Mouse (Mus musculus): Measurements from ENCODE around the gene Emx1. TPM values are rescaled to one million over a fixed set of nuclear protein-coding genes. Genes with fewer than 3 reads are reported as not detected.

Emx1 gene
- polyA plus RNA-seq, 1 experiment from 2014 or later: not detected

DNA sequence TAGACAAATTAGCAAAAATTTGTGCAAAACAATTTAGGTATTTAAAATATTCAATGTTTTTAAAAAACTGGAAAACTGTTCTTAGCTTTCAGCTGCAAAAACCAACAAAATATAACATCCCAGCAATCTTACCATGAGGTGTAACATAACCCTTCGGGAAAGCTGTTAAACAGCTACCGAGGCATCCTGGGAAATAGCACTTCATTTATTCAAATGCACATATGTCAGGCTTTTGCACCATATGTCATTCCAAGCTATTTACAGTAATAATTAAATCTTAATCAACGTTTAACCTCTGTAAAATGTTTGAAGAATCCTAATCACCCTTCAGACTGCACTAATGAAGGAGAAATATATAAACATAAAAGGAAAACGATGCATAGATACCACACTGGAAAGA, 31.0 kb downstream of the Emx1 start:
- Histone ChIP-seq H3K4me2 (no peak overlapping the region), H3K27me3 (replicated peaks) (peaks cover 4% of the 10 kb centered on the region; the same call in 1 of the 2 replicates), H3K36me3 (no peaks in the 10 kb centered on the region), H3K4me1 (replicated peaks) (no peaks in the 10 kb centered on the region), H3K27ac (ENCODE audit: poor library complexity, severe bottlenecking) (no peak overlapping the region), H3K9me3 (replicated peaks) (no peaks in the 10 kb centered on the region), H3K4me3 (no peak overlapping the region), H3K9ac (no peak overlapping the region)
- ATAC-seq (ENCODE audit: insufficient number of reproducible peaks, low FRiP score): no peak
- 75% methylated on average over 4 of the region's 4 CpGs for WGBS

DNA sequence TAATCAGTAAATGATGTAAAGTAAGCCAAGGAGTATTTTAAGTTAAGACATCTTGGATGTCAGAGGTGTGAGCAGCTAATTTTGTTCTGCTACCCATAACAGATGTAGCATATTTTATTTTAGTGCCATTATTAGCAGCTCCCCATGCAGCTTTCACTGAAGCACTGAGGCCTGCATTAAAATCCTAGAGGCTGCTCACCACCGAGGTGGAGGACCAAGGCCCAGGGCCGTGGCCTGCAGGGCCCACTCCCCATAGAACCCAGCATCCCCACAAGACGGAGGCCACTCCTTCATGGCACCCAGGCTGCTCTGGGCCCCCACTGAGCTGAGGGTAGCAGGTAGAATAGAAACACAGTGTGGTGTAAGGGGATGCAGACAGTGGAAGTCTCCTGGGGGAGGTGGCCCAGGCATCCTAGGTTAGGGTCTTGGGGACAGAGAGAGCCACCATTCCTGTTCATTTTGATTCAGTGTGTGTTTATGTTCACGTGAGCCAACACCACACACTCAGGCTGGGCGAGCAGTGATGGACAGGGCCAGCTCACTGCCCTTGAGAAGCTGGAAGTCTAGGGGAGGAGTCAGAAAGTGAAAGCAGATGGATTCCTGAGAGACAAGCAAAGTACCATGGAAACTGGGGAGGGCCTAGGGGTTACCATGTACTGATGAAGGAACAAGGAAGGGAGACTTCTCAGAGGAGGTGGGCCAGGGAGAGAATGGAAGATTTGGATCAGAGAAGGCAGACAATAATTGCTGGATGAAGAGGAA, 31.6 kb downstream of the Emx1 start:
- no peak overlapping the region for H3K4me3 ChIP-seq
- H3K4me2 ChIP-seq: no peak overlapping the region
- no peak overlapping the region for H3K9ac ChIP-seq
- peaks cover 9% of the 10 kb centered on the region for H3K27me3 ChIP-seq (replicated peaks)
- WGBS: 60% methylated on average over 5 of the region's 5 CpGs
- ATAC-seq (ENCODE audit: insufficient number of reproducible peaks, low FRiP score): no peak
- no peaks in the 10 kb centered on the region for H3K9me3 ChIP-seq (replicated peaks)
- no peaks in the 10 kb centered on the region for H3K36me3 ChIP-seq
- H3K27ac ChIP-seq (ENCODE audit: poor library complexity, severe bottlenecking): no peak overlapping the region
- H3K4me1 ChIP-seq (replicated peaks): no peaks in the 10 kb centered on the region

DNA sequence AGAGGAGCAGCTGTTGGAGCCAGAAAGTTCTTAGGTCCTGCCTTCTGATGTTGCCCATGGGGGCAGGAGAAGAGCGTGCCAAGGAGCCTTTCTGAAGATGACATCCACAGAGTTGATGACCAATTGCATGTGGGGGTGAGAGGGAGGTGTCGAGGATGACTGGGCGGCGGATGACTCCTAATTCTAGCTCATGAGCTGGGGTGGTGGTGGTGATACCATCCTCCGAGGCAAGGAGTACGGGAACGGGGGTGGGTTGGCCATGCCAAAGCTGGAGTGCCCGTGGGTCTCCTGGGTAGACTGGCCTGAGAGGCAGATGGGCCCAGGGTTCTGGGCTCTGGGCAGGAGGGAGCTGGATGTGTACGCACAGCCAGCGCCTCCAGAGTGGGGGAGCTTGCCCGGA, 32.5 kb downstream of the Emx1 start:
- Histone ChIP-seq H3K36me3 (no peaks in the 10 kb centered on the region), H3K27ac (ENCODE audit: poor library complexity, severe bottlenecking) (no peak overlapping the region), H3K9me3 (replicated peaks) (no peaks in the 10 kb centered on the region), H3K4me1 (replicated peaks) (no peaks in the 10 kb centered on the region), H3K4me3 (no peak overlapping the region), H3K27me3 (replicated peaks) (peaks cover 11% of the 10 kb centered on the region), H3K4me2 (no peak overlapping the region), H3K9ac (no peak overlapping the region)
- no peak for ATAC-seq (ENCODE audit: insufficient number of reproducible peaks, low FRiP score)
- WGBS: 88% methylated on average over 11 of the region's 11 CpGs

DNA sequence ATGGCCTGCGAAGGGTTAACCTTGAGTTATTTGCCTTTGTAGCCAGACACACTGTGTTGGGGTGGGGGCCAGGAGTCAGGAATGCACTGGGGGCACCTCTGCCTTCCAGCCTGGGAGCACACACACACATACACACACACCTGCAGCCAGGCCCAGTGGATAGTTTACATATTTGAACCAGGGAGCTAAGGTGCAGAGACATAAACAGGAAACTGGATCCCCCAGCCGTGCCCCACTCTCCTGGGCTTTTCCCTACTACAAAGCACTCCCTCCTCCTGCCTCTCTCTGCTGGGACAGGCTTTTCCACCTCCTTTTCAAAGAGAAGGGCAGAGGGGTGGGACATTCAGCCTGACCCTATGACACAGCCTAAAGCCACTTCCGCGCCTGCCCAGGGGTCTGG, 33.7 kb downstream of the Emx1 start:
- Histone ChIP-seq H3K36me3 (no peaks in the 10 kb centered on the region), H3K9ac (no peak overlapping the region), H3K27me3 (replicated peaks) (peaks cover 10% of the 10 kb centered on the region), H3K4me3 (no peak overlapping the region), H3K4me2 (no peak overlapping the region), H3K4me1 (replicated peaks) (no peaks in the 10 kb centered on the region), H3K27ac (ENCODE audit: poor library complexity, severe bottlenecking) (no peak overlapping the region), H3K9me3 (replicated peaks) (no peaks in the 10 kb centered on the region)
- no peak for ATAC-seq (ENCODE audit: insufficient number of reproducible peaks, low FRiP score)
- 50% methylated on average over 4 of the region's 4 CpGs for WGBS

DNA sequence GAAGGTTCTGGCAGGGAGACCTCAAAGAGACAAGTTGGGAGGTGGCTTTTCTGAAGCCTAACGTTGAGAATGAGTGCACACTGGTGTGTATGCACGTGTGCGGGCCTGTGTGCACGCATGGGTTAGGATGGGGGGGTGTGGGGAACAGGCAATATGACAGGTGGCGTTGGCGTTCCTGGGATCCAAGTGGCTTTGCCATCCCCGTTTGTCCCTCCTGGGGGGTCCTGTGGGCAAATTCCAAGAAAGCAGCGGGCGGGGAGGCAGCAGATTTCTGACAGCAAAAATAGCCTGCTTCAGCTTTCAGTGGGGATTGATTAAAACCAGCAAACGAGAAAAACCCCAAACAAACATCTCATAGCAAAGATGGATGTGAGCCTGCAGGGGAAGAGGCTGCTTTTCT, 35.3 kb downstream of the Emx1 start:
- H3K4me3 ChIP-seq: no peak overlapping the region
- no peak overlapping the region for H3K27ac ChIP-seq (ENCODE audit: poor library complexity, severe bottlenecking)
- H3K4me2 ChIP-seq: no peak overlapping the region
- H3K9ac ChIP-seq: no peak overlapping the region
- 78% methylated on average over 10 of the region's 10 CpGs for WGBS
- no peak for ATAC-seq (ENCODE audit: insufficient number of reproducible peaks, low FRiP score)
- H3K9me3 ChIP-seq (replicated peaks): no peaks in the 10 kb centered on the region
- H3K27me3 ChIP-seq (replicated peaks): peaks cover 6% of the 10 kb centered on the region; the same call in 1 of the 2 replicates
- no peaks in the 10 kb centered on the region for H3K36me3 ChIP-seq
- H3K4me1 ChIP-seq (replicated peaks): no peaks in the 10 kb centered on the region

DNA sequence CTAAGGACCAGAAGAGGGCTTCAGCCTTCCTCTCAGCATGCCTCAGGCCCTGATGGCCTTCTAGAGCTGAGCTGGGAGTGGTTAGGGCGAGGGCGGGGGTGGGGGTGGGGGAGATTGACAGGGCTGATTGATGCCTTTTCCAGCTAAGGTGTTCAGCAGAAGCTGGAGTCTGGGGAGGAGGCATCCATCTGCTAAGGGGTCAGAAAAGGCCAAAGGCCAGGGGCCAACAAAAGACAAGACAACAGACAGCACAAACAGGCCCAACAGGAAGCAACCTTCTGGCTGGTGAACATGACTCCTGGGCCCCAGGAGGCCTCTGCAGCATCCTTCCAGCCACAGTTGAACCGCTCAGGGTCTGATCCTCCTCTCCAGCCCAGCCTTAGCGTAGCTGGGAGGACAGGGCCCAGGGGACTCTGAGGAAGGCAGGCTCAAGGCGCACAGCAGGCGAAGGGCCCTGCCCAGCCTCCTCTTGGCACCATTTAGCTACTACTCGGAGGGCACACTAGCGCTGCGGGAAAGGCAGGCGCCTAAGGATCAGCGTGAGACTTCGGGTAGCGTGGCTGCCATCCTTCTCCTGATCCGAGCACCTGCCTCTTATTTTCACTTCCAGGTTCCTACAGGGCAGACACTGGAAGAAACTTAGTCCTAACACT, 36.4 kb downstream of the Emx1 start:
- no peak overlapping the region for H3K27ac ChIP-seq (ENCODE audit: poor library complexity, severe bottlenecking)
- no peaks in the 10 kb centered on the region for H3K9me3 ChIP-seq (replicated peaks)
- no peak overlapping the region for H3K4me2 ChIP-seq
- H3K27me3 ChIP-seq (replicated peaks): peaks cover 6% of the 10 kb centered on the region; the same call in 1 of the 2 replicates
- 56% methylated on average over 14 of the region's 14 CpGs for WGBS
- H3K36me3 ChIP-seq: no peaks in the 10 kb centered on the region
- H3K4me1 ChIP-seq (replicated peaks): no peaks in the 10 kb centered on the region
- H3K4me3 ChIP-seq: no peak overlapping the region
- no peak overlapping the region for H3K9ac ChIP-seq
- ATAC-seq (ENCODE audit: insufficient number of reproducible peaks, low FRiP score): no peak

DNA sequence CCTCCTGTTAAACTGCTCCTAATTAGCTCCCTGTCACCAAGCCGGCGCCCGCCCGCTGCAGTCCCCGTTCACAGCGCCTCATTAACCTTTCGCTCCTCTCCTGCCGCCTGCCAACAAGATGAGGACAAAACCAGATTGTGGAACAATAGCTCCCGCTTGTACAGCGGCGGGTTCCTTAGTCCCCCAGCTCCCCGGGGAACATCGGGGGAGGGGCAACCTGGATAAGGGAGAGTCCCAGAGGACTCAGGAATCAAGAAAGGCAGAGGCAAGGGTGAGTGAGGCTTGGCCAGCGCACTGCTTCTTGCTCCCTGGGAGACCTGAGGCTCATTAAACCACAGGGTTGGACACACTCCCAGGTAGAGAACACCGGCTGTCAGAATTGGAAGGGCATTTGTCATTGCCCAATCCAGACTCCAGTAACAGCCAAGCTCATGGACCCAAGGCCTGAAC, 37.2 kb downstream of the Emx1 start:
- H3K27ac ChIP-seq (ENCODE audit: poor library complexity, severe bottlenecking): no peak overlapping the region
- no peaks in the 10 kb centered on the region for H3K4me1 ChIP-seq (replicated peaks)
- no peak for ATAC-seq (ENCODE audit: insufficient number of reproducible peaks, low FRiP score)
- 57% methylated on average over 15 of the region's 15 CpGs for WGBS
- H3K4me2 ChIP-seq: no peak overlapping the region
- H3K4me3 ChIP-seq: no peak overlapping the region
- H3K9me3 ChIP-seq (replicated peaks): no peaks in the 10 kb centered on the region
- no peak overlapping the region for H3K9ac ChIP-seq
- no peaks in the 10 kb centered on the region for H3K36me3 ChIP-seq
- peaks cover 6% of the 10 kb centered on the region; the same call in 1 of the 2 replicates for H3K27me3 ChIP-seq (replicated peaks)

DNA sequence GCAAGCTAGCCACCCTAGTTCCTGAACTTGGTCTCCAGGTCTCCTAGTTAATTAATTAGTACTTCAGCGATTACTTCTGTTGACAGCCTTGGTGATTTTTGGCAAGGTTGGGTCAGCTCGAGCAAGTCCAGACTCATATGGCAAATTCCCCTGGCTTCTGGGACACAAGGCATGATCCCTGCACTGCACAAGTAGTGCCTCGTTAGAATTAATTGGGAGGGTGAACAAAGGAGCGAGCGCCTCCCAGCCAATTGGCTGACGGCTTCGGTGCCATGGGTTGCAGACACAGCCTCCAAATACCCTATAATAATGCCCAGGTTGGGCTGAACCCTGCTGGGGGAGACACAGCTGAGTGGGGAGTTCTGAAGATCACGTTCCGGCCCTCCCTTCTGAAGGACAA, 39.3 kb downstream of the Emx1 start:
- no peak for ATAC-seq (ENCODE audit: insufficient number of reproducible peaks, low FRiP score)
- Histone ChIP-seq H3K36me3 (no peaks in the 10 kb centered on the region), H3K4me3 (no peak overlapping the region), H3K9me3 (replicated peaks) (no peaks in the 10 kb centered on the region), H3K4me1 (replicated peaks) (no peaks in the 10 kb centered on the region), H3K9ac (no peak overlapping the region), H3K27me3 (replicated peaks) (peaks cover 19% of the 10 kb centered on the region; the same call in 1 of the 2 replicates), H3K27ac (ENCODE audit: poor library complexity, severe bottlenecking) (no peak overlapping the region), H3K4me2 (no peak overlapping the region)
- WGBS: 76% methylated on average over 9 of the region's 9 CpGs

DNA sequence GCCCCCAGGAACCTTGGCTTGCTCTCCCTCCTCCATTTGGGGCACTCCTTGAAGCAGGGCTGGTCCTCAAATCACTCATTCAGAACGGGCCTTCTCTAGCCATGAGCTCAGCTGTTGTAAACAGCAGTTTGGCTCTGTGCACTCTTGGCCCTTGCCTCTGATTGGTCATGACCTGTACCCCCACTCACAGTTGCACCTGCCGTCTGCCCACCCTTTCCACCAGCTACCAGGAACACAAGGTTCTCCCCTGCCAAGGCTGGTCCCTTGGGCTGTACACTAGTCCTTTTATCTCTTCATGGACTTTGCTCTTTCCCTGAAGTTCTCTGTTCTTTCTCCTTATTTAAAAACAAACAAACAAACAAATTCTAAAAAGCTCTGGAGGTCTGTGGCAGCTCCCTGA, 40.3 kb downstream of the Emx1 start:
- H3K9ac ChIP-seq: no peak overlapping the region
- peaks cover 27% of the 10 kb centered on the region; the same call in 1 of the 2 replicates for H3K27me3 ChIP-seq (replicated peaks)
- no peak overlapping the region for H3K4me3 ChIP-seq
- ATAC-seq (ENCODE audit: insufficient number of reproducible peaks, low FRiP score): no peak
- WGBS: 66% methylated on average over 2 of the region's 2 CpGs
- H3K4me1 ChIP-seq (replicated peaks): no peaks in the 10 kb centered on the region; the same call in 1 of the 2 replicates
- no peak overlapping the region for H3K4me2 ChIP-seq
- H3K27ac ChIP-seq (ENCODE audit: poor library complexity, severe bottlenecking): no peak overlapping the region
- H3K9me3 ChIP-seq (replicated peaks): no peaks in the 10 kb centered on the region
- no peaks in the 10 kb centered on the region for H3K36me3 ChIP-seq

DNA sequence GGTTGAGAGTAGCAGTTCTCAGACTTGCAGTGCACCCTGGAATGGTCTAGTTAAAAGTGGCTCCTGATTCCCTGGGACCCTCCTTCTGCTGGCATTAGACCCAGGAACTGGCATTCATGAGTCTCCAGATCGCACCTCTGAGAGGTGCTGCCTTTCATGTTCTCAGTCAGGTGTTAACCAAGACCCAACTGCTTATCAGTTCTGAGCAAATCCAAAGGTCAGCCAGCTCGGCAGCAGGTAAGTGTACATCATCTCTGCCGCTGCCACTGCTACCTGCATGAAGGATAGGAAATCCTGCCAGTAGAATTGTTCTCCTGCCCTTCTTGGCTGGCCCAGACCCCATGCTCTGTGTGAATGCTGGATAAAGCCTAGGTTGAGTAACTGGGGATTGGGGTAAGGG, 43.5 kb downstream of the Emx1 start:
- H3K4me3 ChIP-seq: no peak overlapping the region
- no peak for ATAC-seq (ENCODE audit: insufficient number of reproducible peaks, low FRiP score)
- no peaks in the 10 kb centered on the region for H3K9me3 ChIP-seq (replicated peaks)
- no peaks in the 10 kb centered on the region for H3K36me3 ChIP-seq
- H3K4me1 ChIP-seq (replicated peaks): peaks cover 6% of the 10 kb centered on the region
- no peak overlapping the region for H3K9ac ChIP-seq
- peaks cover 27% of the 10 kb centered on the region for H3K27me3 ChIP-seq (replicated peaks)
- WGBS: 51% methylated on average over 3 of the region's 3 CpGs
- no peak overlapping the region for H3K4me2 ChIP-seq
- H3K27ac ChIP-seq (ENCODE audit: poor library complexity, severe bottlenecking): no peak overlapping the region

DNA sequence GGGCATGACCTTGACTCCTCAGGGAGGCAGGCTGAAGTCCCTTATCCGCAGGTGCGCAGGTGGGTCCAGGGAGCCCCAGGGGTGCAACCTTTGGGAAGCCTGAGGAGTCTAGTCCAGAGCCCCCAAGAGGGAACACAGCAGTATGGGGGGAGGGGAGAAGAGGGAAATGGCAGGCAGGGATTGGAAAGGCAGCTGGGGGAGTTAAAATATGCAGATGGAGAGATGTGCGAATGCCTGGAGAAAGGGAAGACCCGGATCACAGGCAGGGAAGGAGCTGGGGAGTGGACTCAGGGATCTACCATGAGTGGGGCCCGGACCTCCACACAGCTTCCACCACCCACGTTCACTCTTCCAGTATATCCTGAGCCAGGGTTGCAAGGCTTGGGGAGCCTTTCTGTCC, 44.2 kb downstream of the Emx1 start:
- peaks cover 30% of the 10 kb centered on the region for H3K27me3 ChIP-seq (replicated peaks)
- H3K27ac ChIP-seq (ENCODE audit: poor library complexity, severe bottlenecking): no peak overlapping the region
- no peak for ATAC-seq (ENCODE audit: insufficient number of reproducible peaks, low FRiP score)
- no peak overlapping the region for H3K9ac ChIP-seq
- 24% methylated on average over 6 of the region's 6 CpGs for WGBS
- no peaks in the 10 kb centered on the region for H3K36me3 ChIP-seq
- H3K4me1 ChIP-seq (replicated peaks): peaks cover 8% of the 10 kb centered on the region
- no peak overlapping the region for H3K4me3 ChIP-seq
- no peak overlapping the region for H3K4me2 ChIP-seq
- no peaks in the 10 kb centered on the region for H3K9me3 ChIP-seq (replicated peaks)

Data from heart, embryonic 12.5 days (tissue).